Mouse (Mus musculus) lung, adult 2 months (tissue): ENCODE measurements around the gene Trim47.
A peak's percentile ranks its signal among the peaks of the same experiment; 100 is the strongest.

Source experiments
- CTCF ChIP-seq: fragments of 200-500 bp; IDR thresholded peaks from 2 replicates; pipeline ENCODE4 v1.5.1; 2011; ENCODE audit warnings: mild to moderate bottlenecking, low read length, control low read depth; ENCODE audit not compliant: insufficient read depth
- POLR2A ChIP-seq: fragments of 200-500 bp; IDR thresholded peaks from 2 replicates; pipeline ENCODE4 v1.6.1; 2011; ENCODE audit warnings: low read depth, mild to moderate bottlenecking, control low read depth, low read length, borderline replicate concordance; ENCODE audit errors: extremely low read depth

- TF ChIP-seq CTCF (no peak), POLR2A (peak; percentile 30; the same call in 1 of the 2 replicates)
These were observed 66.4 kb downstream of the Trim47 start for GRCm38 (mm10) chr11:116060596-116060995.
